Mouse (Mus musculus) lung, postnatal 14 days (tissue): ENCODE data around the gene Ppp1r3f.

Source experiments
- DNase-seq: peaks from one replicate; pipeline ENCODE4 v3.0.0; 2021

The Ppp1r3f gene

GRCm38 (mm10) chrX:7524961-7525360 is 49.1 kb downstream of the Ppp1r3f start:
- no peak for DNase-seq
